Mouse (Mus musculus): ENCODE data around the gene Hipk4.

The Hipk4 gene

GRCm38 (mm10) chr7:27540935-27541334, 17.9 kb downstream of the Hipk4 start:
- DNase-seq (ENCODE audit: low read depth, low spot score): no peak

- DNase-seq (ENCODE audit: low read depth, low spot score): no peak
Measured at GRCm38 (mm10) chr7:27541431-27541830, 18.4 kb downstream of the Hipk4 start.

GRCm38 (mm10) chr7:27541922-27542321, 18.9 kb downstream of the Hipk4 start:
- DNase-seq (ENCODE audit: low read depth, low spot score): no peak

GRCm38 (mm10) chr7:27542392-27543033, 19.4 kb downstream of the Hipk4 start:
- peak; percentile 85 for DNase-seq (ENCODE audit: low read depth, low spot score)

- no peak for DNase-seq (ENCODE audit: low read depth, low spot score)
Measured at GRCm38 (mm10) chr7:27543065-27543464, 20.0 kb downstream of the Hipk4 start.

GRCm38 (mm10) chr7:27543851-27544250, 20.8 kb downstream of the Hipk4 start:
- no peak for DNase-seq (ENCODE audit: low read depth, low spot score)

GRCm38 (mm10) chr7:27544675-27545370, 21.8 kb downstream of the Hipk4 start:
- no peak for DNase-seq (ENCODE audit: low read depth, low spot score)

- DNase-seq (ENCODE audit: low read depth, low spot score): no peak
Measured at GRCm38 (mm10) chr7:27549597-27549996, 26.5 kb downstream of the Hipk4 start.

- DNase-seq (ENCODE audit: low read depth, low spot score): no peak
Measured at GRCm38 (mm10) chr7:27552070-27552469, 29.0 kb downstream of the Hipk4 start.

GRCm38 (mm10) chr7:27552931-27553513, 30.0 kb downstream of the Hipk4 start, which contains the start of the genes Pld3 and 2310022A10Rik:
Pld3 (minus strand) TSS chr7:27553218.
2310022A10Rik (plus strand) TSS chr7:27553233.
- peak; percentile 95 for DNase-seq (ENCODE audit: low read depth, low spot score)

- DNase-seq (ENCODE audit: low read depth, low spot score): peak; percentile 15
Measured at GRCm38 (mm10) chr7:27560291-27560887, 37.3 kb downstream of the Hipk4 start.

GRCm38 (mm10) chr7:27560978-27561377, 37.9 kb downstream of the Hipk4 start:
- no peak for DNase-seq (ENCODE audit: low read depth, low spot score)

GRCm38 (mm10) chr7:27569580-27570224, 46.6 kb downstream of the Hipk4 start:
- no peak for DNase-seq (ENCODE audit: low read depth, low spot score)

GRCm38 (mm10) chr7:27572133-27572532, 49.1 kb downstream of the Hipk4 start:
- DNase-seq (ENCODE audit: low read depth, low spot score): no peak

GRCm38 (mm10) chr7:27574124-27574880, 51.2 kb downstream of the Hipk4 start:
- no peak for DNase-seq (ENCODE audit: low read depth, low spot score)

GRCm38 (mm10) chr7:27576914-27577313, 53.8 kb downstream of the Hipk4 start:
- no peak for DNase-seq (ENCODE audit: low read depth, low spot score)

- no peak for DNase-seq (ENCODE audit: low read depth, low spot score)
Measured at GRCm38 (mm10) chr7:27577589-27577988, 54.5 kb downstream of the Hipk4 start.

GRCm38 (mm10) chr7:27578465-27578864, 55.4 kb downstream of the Hipk4 start:
- peak; percentile 27 for DNase-seq (ENCODE audit: low read depth, low spot score)

- DNase-seq (ENCODE audit: low read depth, low spot score): no peak
Measured at GRCm38 (mm10) chr7:27580380-27581174, 57.5 kb downstream of the Hipk4 start.
